In genomic region chr14:60740507-60740906, GRCm38 (mm10) we compare ENCODE assay signal across 15 mouse cellular contexts. TPM values are rescaled to one million over a fixed set of nuclear protein-coding genes. Genes with fewer than 3 reads are reported as not detected.
DNase-seq lines count a peak whose midpoint lies in the region; ATAC-seq lines count a peak whose summit lies in the region.
"Had no signal": no experiment of that assay in that cellular context is flagged by ENCODE, and none has a peak within 500 bp of the region (broad histone marks: within the 10 kb centered on the region; RNA-seq: fewer than 3 reads in every experiment).

No protein-coding gene starts in this region.

- no peaks in the 10 kb centered on the region for H3K27me3 ChIP-seq in heart, embryonic 13.5 days (replicated peaks)
- no peaks in the 10 kb centered on the region for H3K27me3 ChIP-seq in liver, embryonic 13.5 days
- no peaks in the 10 kb centered on the region for H3K27me3 ChIP-seq in liver, embryonic 12.5 days (replicated peaks)
- no peaks in the 10 kb centered on the region for H3K27me3 ChIP-seq in embryonic facial prominence, embryonic 14.5 days (replicated peaks; ENCODE audit: control insufficient read depth, insufficient read depth, low read length)
- H3K27me3 ChIP-seq in intestine, embryonic 16.5 days (replicated peaks; ENCODE audit: control insufficient read depth, insufficient read depth, low read length) = no peaks in the 10 kb centered on the region
- H3K27me3 ChIP-seq: limb, embryonic 12.5 days had no signal

- no peak for ATAC-seq in heart, embryonic 13.5 days (ENCODE audit: extremely low read depth, insufficient number of reproducible peaks, low FRiP score, low TSS enrichment)
- no peak for ATAC-seq in liver, embryonic 13.5 days (ENCODE audit: low read depth)
- ATAC-seq in liver, embryonic 12.5 days = no peak
- no peak for ATAC-seq in embryonic facial prominence, embryonic 14.5 days (ENCODE audit: low read depth)
- no peak for ATAC-seq in intestine, embryonic 16.5 days
- ATAC-seq: activated CD4-positive, CD25-positive, alpha-beta regulatory T cell, adult 4 months had no signal

- DNase-seq in heart, adult 18-20 months = no peak
- DNase-seq in liver, embryonic 13.5 days = no peak
- DNase-seq in embryonic facial prominence, embryonic 14.5 days (ENCODE audit: low spot score) = no peak
- DNase-seq in right cerebral cortex, postnatal 10 days (ENCODE audit: low spot score in 2 of 2) = no peak
- DNase-seq: layer of hippocampus, adult 9-11 months; thymus, postnatal 25 days had no signal

- peak overlapping the region; percentile 43; the same call in 1 of the 2 replicates for H3K4me2 ChIP-seq in heart, embryonic 13.5 days
- H3K4me2 ChIP-seq in liver, embryonic 13.5 days = no peak overlapping the region
- H3K4me2 ChIP-seq in liver, embryonic 12.5 days = no peak overlapping the region
- no peak overlapping the region for H3K4me2 ChIP-seq in embryonic facial prominence, embryonic 14.5 days (ENCODE audit: low read depth, low read length)
- H3K4me2 ChIP-seq in intestine, embryonic 16.5 days (ENCODE audit: low read depth, low read length) = no peak overlapping the region
- H3K4me2 ChIP-seq: limb, embryonic 12.5 days had no signal

- peaks cover 98% of the 10 kb centered on the region for H3K4me1 ChIP-seq in heart, embryonic 13.5 days
- H3K4me1 ChIP-seq in liver, embryonic 13.5 days (replicated peaks) = peaks cover 64% of the 10 kb centered on the region
- peaks cover 81% of the 10 kb centered on the region for H3K4me1 ChIP-seq in liver, embryonic 12.5 days
- H3K4me1 ChIP-seq in embryonic facial prominence, embryonic 14.5 days (ENCODE audit: control insufficient read depth, insufficient read depth, low read length) = peaks cover 32% of the 10 kb centered on the region
- peaks cover 46% of the 10 kb centered on the region for H3K4me1 ChIP-seq in intestine, embryonic 16.5 days (ENCODE audit: control insufficient read depth, insufficient read depth, low read length)

- peak overlapping the region; percentile 68 for H3K9ac ChIP-seq in heart, embryonic 13.5 days
- no peak overlapping the region for H3K9ac ChIP-seq in liver, embryonic 13.5 days
- no peak overlapping the region for H3K9ac ChIP-seq in liver, embryonic 12.5 days
- 0 out of 2 replicates have a peak overlapping the region, but pooled peaks have one; percentile 6 for H3K9ac ChIP-seq in embryonic facial prominence, embryonic 14.5 days (ENCODE audit: low read depth, low read length)
- no peak overlapping the region for H3K9ac ChIP-seq in intestine, embryonic 16.5 days (ENCODE audit: low read depth, low read length)
- H3K9ac ChIP-seq: limb, embryonic 12.5 days had no signal

- H3K9me3 ChIP-seq in heart, embryonic 13.5 days = no peaks in the 10 kb centered on the region
- H3K9me3 ChIP-seq in liver, embryonic 13.5 days (replicated peaks) = no peaks in the 10 kb centered on the region
- no peaks in the 10 kb centered on the region for H3K9me3 ChIP-seq in liver, embryonic 12.5 days (replicated peaks)
- no peaks in the 10 kb centered on the region for H3K9me3 ChIP-seq in embryonic facial prominence, embryonic 14.5 days (ENCODE audit: control insufficient read depth, low read length)
- no peaks in the 10 kb centered on the region for H3K9me3 ChIP-seq in intestine, embryonic 16.5 days (ENCODE audit: control insufficient read depth, low read length)
- H3K9me3 ChIP-seq: G1E; limb, embryonic 12.5 days had no signal

- H3K36me3 ChIP-seq in heart, embryonic 13.5 days = peaks cover 13% of the 10 kb centered on the region
- H3K36me3 ChIP-seq in liver, embryonic 13.5 days = peaks cover 2% of the 10 kb centered on the region
- H3K36me3 ChIP-seq in liver, embryonic 12.5 days = peaks cover 8% of the 10 kb centered on the region; the same call in 1 of the 2 replicates
- no peaks in the 10 kb centered on the region for H3K36me3 ChIP-seq in embryonic facial prominence, embryonic 14.5 days (ENCODE audit: control insufficient read depth, insufficient read depth, low read length)
- no peaks in the 10 kb centered on the region for H3K36me3 ChIP-seq in intestine, embryonic 16.5 days (ENCODE audit: control insufficient read depth, insufficient read depth, low read length)
- H3K36me3 ChIP-seq: G1E; limb, embryonic 12.5 days had no signal

- 53% methylated on average over 5 of the region's 5 CpGs for WGBS in heart, embryonic 13.5 days
- WGBS in liver, embryonic 13.5 days (ENCODE audit: insufficient replicate concordance) = 66% methylated on average over 5 of the region's 5 CpGs
- WGBS in liver, embryonic 12.5 days (ENCODE audit: insufficient replicate concordance) = 73% methylated on average over 5 of the region's 5 CpGs
- 79% methylated on average over 5 of the region's 5 CpGs for WGBS in embryonic facial prominence, embryonic 14.5 days
- 69% methylated on average over 5 of the region's 5 CpGs for WGBS in intestine, embryonic 16.5 days

- peak overlapping the region; percentile 97 for H3K27ac ChIP-seq in heart, embryonic 13.5 days (replicated peaks)
- peak overlapping the region; percentile 24; the same call in 1 of the 2 replicates for H3K27ac ChIP-seq in liver, embryonic 13.5 days
- no peak overlapping the region for H3K27ac ChIP-seq in liver, embryonic 12.5 days
- H3K27ac ChIP-seq in embryonic facial prominence, embryonic 14.5 days (replicated peaks; ENCODE audit: low read depth, low read length) = peak overlapping the region; percentile 75
- H3K27ac ChIP-seq in intestine, embryonic 16.5 days (ENCODE audit: low read length) = peak overlapping the region; percentile 31; the same call in 1 of the 2 replicates

- H3K4me3 ChIP-seq in heart, embryonic 13.5 days = no peak overlapping the region
- no peak overlapping the region for H3K4me3 ChIP-seq in liver, embryonic 13.5 days (replicated peaks)
- no peak overlapping the region for H3K4me3 ChIP-seq in liver, embryonic 12.5 days
- H3K4me3 ChIP-seq in embryonic facial prominence, embryonic 14.5 days (ENCODE audit: low read depth, low read length) = no peak overlapping the region
- H3K4me3 ChIP-seq in intestine, embryonic 16.5 days (ENCODE audit: low read length) = no peak overlapping the region
- H3K4me3 ChIP-seq: limb, embryonic 12.5 days had no signal

RNA-seq across cellular contexts. Expression of gene C1qtnf9, which starts 27.4 kb away (rescaled TPM):
- 0.36 and 0.60 TPM in 2 replicates for polyA plus RNA-seq in heart, embryonic 13.5 days (2015; fragmentation: Nextera tagmentation; extraction: Ambion mirVana)
- 10 to 100 TPM; 42.7 to 47.8 TPM for total RNA-seq in heart, adult 18-20 months (2021)
- 0.13 and 0.16 TPM in 2 replicates for polyA plus RNA-seq in liver, embryonic 13.5 days (2015; fragmentation: Nextera tagmentation; extraction: Ambion mirVana)
- 0.08 and 0.17 TPM in 2 replicates for polyA plus RNA-seq in liver, embryonic 12.5 days (2016; fragmentation: Nextera tagmentation; extraction: Ambion mirVana)
- 0.97 and 1.3 TPM in 2 replicates for polyA plus RNA-seq in embryonic facial prominence, embryonic 14.5 days (2014; fragmentation: Nextera tagmentation; extraction: Ambion mirVana)
- 1.7 TPM in 2 replicates for polyA plus RNA-seq in intestine, embryonic 16.5 days (2015; fragmentation: Nextera tagmentation; extraction: Ambion mirVana)
- total RNA-seq: megakaryocyte progenitor cell, adult 5-6 weeks; monocyte, adult 5-6 weeks had no signal
- polyA plus RNA-seq: activated CD4-positive, CD25-positive, alpha-beta regulatory T cell, adult 4 months; embryonic facial prominence, embryonic 11.5 days; G1E had no signal

RNA-seq across cellular contexts. Expression of gene Mipep, which starts 43.9 kb away (rescaled TPM):
- 24.5 and 27.4 TPM in 2 replicates for polyA plus RNA-seq in heart, embryonic 13.5 days (2015; fragmentation: Nextera tagmentation; extraction: Ambion mirVana)
- 10 to 100 TPM; 70.0 to 75.1 TPM for total RNA-seq in heart, adult 18-20 months (2021)
- 13.5 and 16.3 TPM in 2 replicates for polyA plus RNA-seq in liver, embryonic 13.5 days (2015; fragmentation: Nextera tagmentation; extraction: Ambion mirVana)
- polyA plus RNA-seq in liver, embryonic 12.5 days (2016; fragmentation: Nextera tagmentation; extraction: Ambion mirVana) = 19.2 and 19.9 TPM in 2 replicates
- 22.6 and 23.5 TPM in 2 replicates for polyA plus RNA-seq in embryonic facial prominence, embryonic 14.5 days (2014; fragmentation: Nextera tagmentation; extraction: Ambion mirVana)
- polyA plus RNA-seq in intestine, embryonic 16.5 days (2015; fragmentation: Nextera tagmentation; extraction: Ambion mirVana) = 20.0 and 21.2 TPM in 2 replicates

Comparison
In these comparisons a context has a peak if more than half of its experiments do, and no peak if none do; other contexts are left out.
1. H3K9ac ChIP-seq: peak in heart, embryonic 13.5 days (single experiment) and embryonic facial prominence, embryonic 14.5 days (single experiment); none in liver, embryonic 13.5 days (single experiment), liver, embryonic 12.5 days (single experiment) and intestine, embryonic 16.5 days (single experiment).